Mouse (Mus musculus): ENCODE measurements around the gene Tdp2.
"Not testable (repeated sequence)": the region's sequence is repeated elsewhere in the genome, so short reads cannot be mapped to it uniquely, and the experiment has no call there.

DNA sequence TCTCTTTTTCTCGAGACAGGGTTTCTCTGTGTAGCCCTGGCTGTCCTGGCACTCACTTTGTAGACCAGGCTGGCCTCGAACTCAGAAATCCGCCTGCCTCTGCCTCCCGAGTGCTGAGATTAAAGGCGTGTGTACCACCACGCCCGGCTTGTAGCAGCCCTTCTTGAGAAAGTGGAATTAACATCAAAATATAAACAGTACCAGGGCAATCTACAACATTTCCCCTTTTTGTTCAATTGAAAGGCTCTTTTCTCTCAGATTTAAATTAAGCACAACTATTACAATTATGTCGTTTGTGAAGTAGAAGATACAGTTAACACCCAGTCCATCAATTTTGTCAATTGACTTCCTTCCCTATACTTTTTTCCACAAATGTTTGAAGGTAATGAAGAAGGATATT is 6.3 kb downstream of the Tdp2 start:
- not testable (repeated sequence) for TF ChIP-seq CTCF (IDR thresholded peaks at IDR 0.05); EP300 (IDR thresholded peaks at IDR 0.05; ENCODE audit: insufficient read depth, low read depth, low read length)
